Mouse (Mus musculus) cerebellum, adult 2 months (tissue): ENCODE data around the gene Gm13290. TPM values are rescaled to one million over a fixed set of nuclear protein-coding genes. Genes with fewer than 3 reads are reported as not detected.

Source experiments
- polyA plus RNA-seq: library from polyadenylated mRNA; depleted of rRNA; stranded (reverse); fragments of >200 nt; gene quantifications from 2 replicates; pipeline ENCODE4 v1.2.3, GENCODE M21; 2012; rRNA removed

The Gm13290 gene
- polyA plus RNA-seq, 1 experiment: not detected

Other genes with a start within 250 kb of the Gm13290 start
- not detected in 2 replicates for gene Ifna15, start 215.6 kb upstream of the Gm13290 start, polyA plus RNA-seq
- not detected in 2 replicates for gene Ifna14, start 202.0 kb upstream of the Gm13290 start, polyA plus RNA-seq
- not detected in 2 replicates for gene Ifna9, start 181.4 kb upstream of the Gm13290 start, polyA plus RNA-seq
- gene Ifna12, start 170.5 kb upstream of the Gm13290 start, polyA plus RNA-seq: not detected in 2 replicates
- not detected in 2 replicates for gene C87499, start 139.4 kb upstream of the Gm13290 start, polyA plus RNA-seq
- gene Ifna13, start 129.4 kb upstream of the Gm13290 start, polyA plus RNA-seq: not detected in 2 replicates
- not detected in 2 replicates for gene Ifna16, start 96.9 kb upstream of the Gm13290 start, polyA plus RNA-seq
- gene Ifna2, start 89.9 kb upstream of the Gm13290 start, polyA plus RNA-seq: not detected in 2 replicates
- not detected in 2 replicates for gene Ifnab, start 82.5 kb upstream of the Gm13290 start, polyA plus RNA-seq
- 0.59 and 1.2 TPM in 2 replicates for gene Gm26566, start 52.0 kb upstream of the Gm13290 start, polyA plus RNA-seq
- 43.6 and 44.7 TPM in 2 replicates for gene Klhl9, start 51.4 kb upstream of the Gm13290 start, polyA plus RNA-seq
- gene Gm13271, start 19.0 kb upstream of the Gm13290 start, polyA plus RNA-seq: not detected in 2 replicates
- not detected in 2 replicates for gene Gm13283, start 13.7 kb upstream of the Gm13290 start, polyA plus RNA-seq
- not detected in 2 replicates for gene Gm13289, start 3.1 kb downstream of the Gm13290 start, polyA plus RNA-seq
- not detected in 2 replicates for gene Gm13272, start 6.0 kb downstream of the Gm13290 start, polyA plus RNA-seq
- not detected in 2 replicates for gene Ifnz, start 8.3 kb downstream of the Gm13290 start, polyA plus RNA-seq
- not detected in 2 replicates for gene Gm13276, start 11.9 kb downstream of the Gm13290 start, polyA plus RNA-seq
- gene Gm13277, start 14.8 kb downstream of the Gm13290 start, polyA plus RNA-seq: not detected in 2 replicates
- gene Gm13278, start 17.7 kb downstream of the Gm13290 start, polyA plus RNA-seq: not detected in 2 replicates
- gene Gm13275, start 20.7 kb downstream of the Gm13290 start, polyA plus RNA-seq: not detected in 2 replicates
- gene Gm13279, start 23.6 kb downstream of the Gm13290 start, polyA plus RNA-seq: not detected in 2 replicates
- not detected in 2 replicates for gene Gm13285, start 25.8 kb downstream of the Gm13290 start, polyA plus RNA-seq
- not detected in 2 replicates for gene Gm13287, start 29.4 kb downstream of the Gm13290 start, polyA plus RNA-seq
- not detected in 2 replicates for gene Gm13288, start 31.7 kb downstream of the Gm13290 start, polyA plus RNA-seq
- not detected in 2 replicates for gene Ifna7, start 42.4 kb downstream of the Gm13290 start, polyA plus RNA-seq
- not detected in 2 replicates for gene Ifna11, start 46.1 kb downstream of the Gm13290 start, polyA plus RNA-seq
- gene Ifna6, start 53.6 kb downstream of the Gm13290 start, polyA plus RNA-seq: not detected in 2 replicates
- not detected in 2 replicates for gene Ifna5, start 61.7 kb downstream of the Gm13290 start, polyA plus RNA-seq
- gene Ifna4, start 68.0 kb downstream of the Gm13290 start, polyA plus RNA-seq: not detected in 2 replicates
- gene Ifna1, start 76.3 kb downstream of the Gm13290 start, polyA plus RNA-seq: not detected in 2 replicates
- not detected in 2 replicates for gene Ifne, start 106.4 kb downstream of the Gm13290 start, polyA plus RNA-seq